Mouse (Mus musculus) spleen, adult 2 months (tissue): Measurements from ENCODE around the gene Agap1.

Experiments used
- CTCF ChIP-seq: fragments of 200-500 bp; IDR thresholded peaks from 2 replicates; pipeline ENCODE4 v1.5.1; 2011; ENCODE audit warnings: mild to moderate bottlenecking, inconsistent platforms; ENCODE audit not compliant: insufficient read depth, insufficient read length, insufficient replicate concordance; ENCODE audit errors: extremely low read depth
- POLR2A ChIP-seq: fragments of 200-500 bp; IDR thresholded peaks from 2 replicates; pipeline ENCODE4 v1.6.1; 2011; ENCODE audit warnings: low read depth, low read length, inconsistent platforms

GRCm38 (mm10) chr1:89918111-89918510 is 463.5 kb downstream of the Agap1 start:
- TF ChIP-seq POLR2A (no peak), CTCF (no peak)
